ENCODE assay signal across 25 mouse cellular contexts in the genomic region with DNA sequence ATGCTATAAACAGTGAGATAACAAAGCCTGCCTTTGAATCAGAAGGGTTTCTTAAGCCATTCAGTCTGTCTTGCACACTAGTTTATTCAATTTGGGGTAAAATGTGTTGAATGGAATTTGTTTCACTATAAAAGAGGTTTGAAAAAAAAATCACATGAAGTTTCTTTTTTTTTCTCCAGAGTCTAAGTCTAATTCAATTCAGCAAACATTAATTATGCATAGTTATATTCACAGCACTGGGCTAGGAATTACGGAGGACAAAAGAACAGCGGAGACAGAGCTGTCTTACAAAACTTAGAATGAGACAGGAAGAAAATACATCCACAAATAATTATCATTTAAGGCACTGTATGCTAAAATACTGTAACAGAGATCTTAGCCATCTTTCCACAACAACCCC. TPM values are rescaled to one million over a fixed set of nuclear protein-coding genes. Genes with fewer than 3 reads are reported as not detected.
DNase-seq lines count a peak whose midpoint lies in the region; ATAC-seq and TF ChIP-seq lines count a peak whose summit lies in the region.
"Had no signal": no experiment of that assay in that cellular context is flagged by ENCODE, and none has a peak within 500 bp of the region (broad histone marks: within the 10 kb centered on the region; RNA-seq: fewer than 3 reads in every experiment).

No protein-coding gene starts in this region.

- peaks cover 3% of the 10 kb centered on the region; the same call in 1 of the 2 replicates for H3K9me3 ChIP-seq in forebrain, embryonic 13.5 days (replicated peaks)
- H3K9me3 ChIP-seq in forebrain, embryonic 10.5 days, result peaks cover 8% of the 10 kb centered on the region
- H3K9me3 ChIP-seq in midbrain, embryonic 11.5 days (ENCODE audit: control insufficient read depth, low read length), result no peaks in the 10 kb centered on the region
- peaks cover 5% of the 10 kb centered on the region; the same call in 1 of the 2 replicates for H3K9me3 ChIP-seq in midbrain, embryonic 10.5 days (replicated peaks)
- no peaks in the 10 kb centered on the region for H3K9me3 ChIP-seq in forebrain, postnatal 0 days (ENCODE audit: low read length)
- H3K9me3 ChIP-seq in midbrain, embryonic 15.5 days, result no peaks in the 10 kb centered on the region
- H3K9me3 ChIP-seq in intestine, postnatal 0 days (ENCODE audit: control insufficient read depth), result no peaks in the 10 kb centered on the region
- no peaks in the 10 kb centered on the region for H3K9me3 ChIP-seq in intestine, embryonic 16.5 days (ENCODE audit: control insufficient read depth, low read length)
- H3K9me3 ChIP-seq: intestine, embryonic 15.5 days; kidney, embryonic 15.5 days; limb, embryonic 13.5 days; liver, embryonic 12.5 days had no signal

- H3K27ac ChIP-seq in forebrain, embryonic 13.5 days, result peak overlapping the region; percentile 73
- no peak overlapping the region for H3K27ac ChIP-seq in forebrain, embryonic 10.5 days
- peak overlapping the region; percentile 25; the same call in 1 of the 2 replicates for H3K27ac ChIP-seq in midbrain, embryonic 11.5 days (ENCODE audit: low read depth, low read length)
- no peak overlapping the region for H3K27ac ChIP-seq in midbrain, embryonic 10.5 days (replicated peaks)
- H3K27ac ChIP-seq in forebrain, postnatal 0 days (ENCODE audit: low read depth, low read length), result 0 out of 2 replicates have a peak overlapping the region, but pooled peaks have one; percentile 16
- H3K27ac ChIP-seq in midbrain, embryonic 15.5 days, result peak overlapping the region; percentile 63
- H3K27ac ChIP-seq in intestine, postnatal 0 days (ENCODE audit: low read depth, low read length), result no peak overlapping the region
- no peak overlapping the region for H3K27ac ChIP-seq in intestine, embryonic 16.5 days (ENCODE audit: low read length)
- H3K27ac ChIP-seq: embryonic facial prominence, embryonic 10.5 days; intestine, embryonic 15.5 days; kidney, embryonic 15.5 days; limb, embryonic 13.5 days; liver, embryonic 12.5 days had no signal

- DNase-seq in forebrain, embryonic 10.5 days (ENCODE audit: extremely low spot score, low spot score), result no peak
- DNase-seq in midbrain, embryonic 11.5 days (ENCODE audit: low spot score, missing footprints), result no peak
- DNase-seq in midbrain, embryonic 10.5 days (ENCODE audit: low spot score), result no peak
- DNase-seq in forebrain, postnatal 0 days, result no peak
- DNase-seq: adrenal gland, postnatal 25 days; cerebellum, adult 11 months; cerebellum, adult 9-11 months; gastrocnemius, postnatal 25 days; heart, adult 18-20 months; heart, postnatal 36 days; kidney, postnatal 4 days; layer of hippocampus, adult 9-11 months; lung, adult 18-20 months; lung, postnatal 10 days; retina, postnatal 1 day; thymus, postnatal 25 days had no signal

- peak overlapping the region; percentile 4; the same call in 1 of the 2 replicates for H3K4me2 ChIP-seq in forebrain, embryonic 13.5 days
- no peak overlapping the region for H3K4me2 ChIP-seq in midbrain, embryonic 11.5 days
- no peak overlapping the region for H3K4me2 ChIP-seq in forebrain, postnatal 0 days (ENCODE audit: low read depth)
- peak overlapping the region; percentile 15; the same call in 1 of the 2 replicates for H3K4me2 ChIP-seq in midbrain, embryonic 15.5 days
- no peak overlapping the region for H3K4me2 ChIP-seq in intestine, postnatal 0 days (replicated peaks; ENCODE audit: low read depth)
- H3K4me2 ChIP-seq in intestine, embryonic 16.5 days (ENCODE audit: low read depth, low read length), result no peak overlapping the region
- H3K4me2 ChIP-seq: intestine, embryonic 15.5 days; kidney, embryonic 15.5 days; limb, embryonic 13.5 days; liver, embryonic 12.5 days had no signal

- peaks cover 21% of the 10 kb centered on the region for H3K36me3 ChIP-seq in forebrain, embryonic 13.5 days (ENCODE audit: poor library complexity, severe bottlenecking)
- peaks cover 45% of the 10 kb centered on the region for H3K36me3 ChIP-seq in forebrain, embryonic 10.5 days (replicated peaks)
- no peaks in the 10 kb centered on the region for H3K36me3 ChIP-seq in midbrain, embryonic 11.5 days (ENCODE audit: control insufficient read depth, insufficient read depth, low read length)
- peaks cover 41% of the 10 kb centered on the region for H3K36me3 ChIP-seq in midbrain, embryonic 10.5 days
- H3K36me3 ChIP-seq in forebrain, postnatal 0 days (ENCODE audit: insufficient read depth), result no peaks in the 10 kb centered on the region
- no peaks in the 10 kb centered on the region for H3K36me3 ChIP-seq in midbrain, embryonic 15.5 days (replicated peaks)
- H3K36me3 ChIP-seq in intestine, postnatal 0 days (ENCODE audit: control insufficient read depth, insufficient read depth), result no peaks in the 10 kb centered on the region; the same call in 1 of the 2 replicates
- no peaks in the 10 kb centered on the region for H3K36me3 ChIP-seq in intestine, embryonic 16.5 days (ENCODE audit: control insufficient read depth, insufficient read depth, low read length)

- no peak for ATAC-seq in forebrain, embryonic 13.5 days
- no peak for ATAC-seq in midbrain, embryonic 11.5 days (ENCODE audit: low FRiP score)
- peak; percentile 38; the same call in 1 of the 2 replicates for ATAC-seq in forebrain, postnatal 0 days
- no peak for ATAC-seq in midbrain, embryonic 15.5 days (replicated peaks)
- no peak for ATAC-seq in intestine, postnatal 0 days
- no peak for ATAC-seq in intestine, embryonic 16.5 days
- ATAC-seq: intestine, embryonic 15.5 days; liver, embryonic 12.5 days had no signal

- H3K9ac ChIP-seq in forebrain, embryonic 13.5 days, result no peak overlapping the region
- no peak overlapping the region for H3K9ac ChIP-seq in midbrain, embryonic 11.5 days (ENCODE audit: low read length)
- no peak overlapping the region for H3K9ac ChIP-seq in forebrain, postnatal 0 days
- H3K9ac ChIP-seq in midbrain, embryonic 15.5 days, result no peak overlapping the region
- no peak overlapping the region for H3K9ac ChIP-seq in intestine, postnatal 0 days (ENCODE audit: low read depth, low read length)
- H3K9ac ChIP-seq in intestine, embryonic 16.5 days (ENCODE audit: low read depth, low read length), result no peak overlapping the region
- H3K9ac ChIP-seq: intestine, embryonic 15.5 days; kidney, embryonic 15.5 days; limb, embryonic 13.5 days; liver, embryonic 12.5 days had no signal

- no peak overlapping the region for H3K4me3 ChIP-seq in forebrain, embryonic 13.5 days
- H3K4me3 ChIP-seq in forebrain, embryonic 10.5 days, result no peak overlapping the region
- H3K4me3 ChIP-seq in midbrain, embryonic 11.5 days (ENCODE audit: low read depth, low read length), result no peak overlapping the region
- no peak overlapping the region for H3K4me3 ChIP-seq in midbrain, embryonic 10.5 days
- H3K4me3 ChIP-seq in forebrain, postnatal 0 days (ENCODE audit: low read depth, low read length), result no peak overlapping the region
- H3K4me3 ChIP-seq in midbrain, embryonic 15.5 days, result no peak overlapping the region
- H3K4me3 ChIP-seq in intestine, postnatal 0 days (ENCODE audit: low read depth, low read length), result no peak overlapping the region
- H3K4me3 ChIP-seq in intestine, embryonic 16.5 days (ENCODE audit: low read length), result no peak overlapping the region
- H3K4me3 ChIP-seq: embryonic facial prominence, embryonic 10.5 days; intestine, embryonic 15.5 days; kidney, embryonic 15.5 days; limb, embryonic 13.5 days; liver, embryonic 12.5 days had no signal

- TF ChIP-seq CTCF in forebrain, postnatal 0 days (IDR thresholded peaks at IDR 0.05; ENCODE audit: low read depth), result no peak
- no peak for TF ChIP-seq CTCF in intestine, postnatal 0 days (IDR thresholded peaks at IDR 0.05; ENCODE audit: low read depth)

- no peaks in the 10 kb centered on the region for H3K27me3 ChIP-seq in forebrain, embryonic 13.5 days
- no peaks in the 10 kb centered on the region for H3K27me3 ChIP-seq in forebrain, embryonic 10.5 days (ENCODE audit: poor library complexity, severe bottlenecking)
- no peaks in the 10 kb centered on the region for H3K27me3 ChIP-seq in midbrain, embryonic 11.5 days (ENCODE audit: control insufficient read depth, insufficient read depth, low read length)
- H3K27me3 ChIP-seq in midbrain, embryonic 10.5 days (ENCODE audit: low read depth, poor library complexity, severe bottlenecking), result no peaks in the 10 kb centered on the region
- no peaks in the 10 kb centered on the region for H3K27me3 ChIP-seq in forebrain, postnatal 0 days (ENCODE audit: insufficient read depth, low read length)
- no peaks in the 10 kb centered on the region for H3K27me3 ChIP-seq in midbrain, embryonic 15.5 days (replicated peaks)
- no peaks in the 10 kb centered on the region for H3K27me3 ChIP-seq in intestine, postnatal 0 days (replicated peaks; ENCODE audit: control insufficient read depth, insufficient read depth, low read length)
- no peaks in the 10 kb centered on the region for H3K27me3 ChIP-seq in intestine, embryonic 16.5 days (replicated peaks; ENCODE audit: control insufficient read depth, insufficient read depth, low read length)
- H3K27me3 ChIP-seq: intestine, embryonic 15.5 days; kidney, embryonic 15.5 days; limb, embryonic 13.5 days; liver, embryonic 12.5 days had no signal

- H3K4me1 ChIP-seq in forebrain, embryonic 13.5 days, result peaks cover 46% of the 10 kb centered on the region
- peaks cover 26% of the 10 kb centered on the region for H3K4me1 ChIP-seq in forebrain, embryonic 10.5 days
- H3K4me1 ChIP-seq in midbrain, embryonic 11.5 days (ENCODE audit: control insufficient read depth, insufficient read depth, low read length), result peaks cover 7% of the 10 kb centered on the region; the same call in 1 of the 2 replicates
- peaks cover 17% of the 10 kb centered on the region for H3K4me1 ChIP-seq in midbrain, embryonic 10.5 days
- peaks cover 8% of the 10 kb centered on the region; the same call in 1 of the 2 replicates for H3K4me1 ChIP-seq in forebrain, postnatal 0 days (ENCODE audit: insufficient read depth)
- H3K4me1 ChIP-seq in midbrain, embryonic 15.5 days, result peaks cover 28% of the 10 kb centered on the region
- H3K4me1 ChIP-seq in intestine, postnatal 0 days (replicated peaks; ENCODE audit: control insufficient read depth, insufficient read depth, low read length), result no peaks in the 10 kb centered on the region
- H3K4me1 ChIP-seq in intestine, embryonic 16.5 days (ENCODE audit: control insufficient read depth, insufficient read depth, low read length), result peaks cover 1% of the 10 kb centered on the region

- 2% methylated on average over 2 of the region's 2 CpGs for WGBS in forebrain, embryonic 13.5 days
- 76% methylated on average over 2 of the region's 2 CpGs for WGBS in forebrain, embryonic 10.5 days
- WGBS in midbrain, embryonic 11.5 days, result 44% methylated on average over 2 of the region's 2 CpGs
- WGBS in midbrain, embryonic 10.5 days, result 78% methylated on average over 2 of the region's 2 CpGs
- WGBS in forebrain, postnatal 0 days, result 17% methylated on average over 2 of the region's 2 CpGs
- 9% methylated on average over 2 of the region's 2 CpGs for WGBS in midbrain, embryonic 15.5 days
- WGBS in intestine, postnatal 0 days, result 86% methylated on average over 2 of the region's 2 CpGs
- WGBS in intestine, embryonic 16.5 days, result 77% methylated on average over 2 of the region's 2 CpGs

RNA-seq across cellular contexts. Expression of a gene that starts 9.0 kb away (rescaled TPM):
- polyA plus RNA-seq in forebrain, embryonic 13.5 days (2015; fragmentation: Nextera tagmentation; extraction: Ambion mirVana), result 9.4 and 9.6 TPM in 2 replicates
- polyA plus RNA-seq in forebrain, embryonic 10.5 days (2016; fragmentation: Nextera tagmentation; extraction: Ambion mirVana), result 8.2 and 8.3 TPM in 2 replicates
- 7.4 and 7.6 TPM in 2 replicates for polyA plus RNA-seq in midbrain, embryonic 11.5 days (2014; fragmentation: Nextera tagmentation; extraction: Ambion mirVana)
- 6.4 and 7.3 TPM in 2 replicates for polyA plus RNA-seq in midbrain, embryonic 10.5 days (2016; fragmentation: Nextera tagmentation; extraction: Ambion mirVana)
- total RNA-seq in forebrain, postnatal 0 days (2014; rRNA removed), result 9.8 and 9.9 TPM in 2 replicates
- polyA plus RNA-seq in forebrain, postnatal 0 days (2015; fragmentation: Nextera tagmentation; extraction: Ambion mirVana), result 3.8 and 5.0 TPM in 2 replicates
- 8.7 and 9.1 TPM in 2 replicates for polyA plus RNA-seq in midbrain, embryonic 15.5 days (2015; fragmentation: Nextera tagmentation; extraction: Ambion mirVana)
- 3.1 and 3.7 TPM in 2 replicates for polyA plus RNA-seq in intestine, postnatal 0 days (2015; fragmentation: Nextera tagmentation; extraction: Ambion mirVana)
- polyA plus RNA-seq in intestine, embryonic 16.5 days (2015; fragmentation: Nextera tagmentation; extraction: Ambion mirVana), result 3.8 and 4.2 TPM in 2 replicates

Comparison
In these comparisons a context has a peak if more than half of its experiments do, and no peak if none do; other contexts are left out.
1. H3K27ac ChIP-seq: peak in forebrain, embryonic 13.5 days (single experiment), midbrain, embryonic 11.5 days (single experiment), forebrain, postnatal 0 days (single experiment) and midbrain, embryonic 15.5 days (single experiment); none in forebrain, embryonic 10.5 days (single experiment), midbrain, embryonic 10.5 days (single experiment), intestine, postnatal 0 days (single experiment) and intestine, embryonic 16.5 days (single experiment).
2. H3K4me2 ChIP-seq: peak in forebrain, embryonic 13.5 days (single experiment) and midbrain, embryonic 15.5 days (single experiment); none in midbrain, embryonic 11.5 days (single experiment), forebrain, postnatal 0 days (single experiment), intestine, postnatal 0 days (single experiment) and intestine, embryonic 16.5 days (single experiment).